Comparison of ENCODE assay signal across 8 mouse cellular contexts in the genomic region with DNA sequence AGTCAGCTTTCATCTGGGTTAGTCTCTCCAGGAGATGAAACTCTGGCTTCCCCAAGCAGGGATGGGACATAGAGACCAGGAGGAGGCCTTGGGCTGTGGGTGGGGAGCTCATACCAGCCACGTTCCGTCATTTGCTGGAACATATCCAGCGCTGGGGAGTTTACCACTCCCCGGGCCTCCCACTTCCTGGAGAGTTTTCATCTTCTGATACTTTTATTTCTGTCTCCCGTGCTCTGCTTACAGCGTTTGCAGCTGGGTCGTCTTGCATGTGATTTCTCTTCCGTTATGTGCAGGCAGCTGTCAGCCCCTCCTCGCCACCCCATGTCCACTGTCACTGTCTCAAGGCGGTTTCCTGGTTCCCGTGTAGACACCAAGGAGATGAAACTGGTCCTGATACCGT.
DNase-seq lines count a peak whose midpoint lies in the region; ATAC-seq lines count a peak whose summit lies in the region.

No protein-coding gene starts in this region.

- H3K27ac ChIP-seq in heart, embryonic 13.5 days (replicated peaks), result peak overlapping the region; percentile 87
- H3K27ac ChIP-seq in hindbrain, embryonic 10.5 days, result no peak overlapping the region

- H3K4me1 ChIP-seq in heart, embryonic 13.5 days, result peaks cover 53% of the 10 kb centered on the region
- H3K4me1 ChIP-seq in hindbrain, embryonic 10.5 days (replicated peaks), result peaks cover 30% of the 10 kb centered on the region

- H3K9me3 ChIP-seq in heart, embryonic 13.5 days, result no peaks in the 10 kb centered on the region
- H3K9me3 ChIP-seq in hindbrain, embryonic 10.5 days, result no peaks in the 10 kb centered on the region

- peak; percentile 74 for DNase-seq in Muller cell, postnatal 12 days (ENCODE audit: inconsistent ontology term)
- peak; percentile 87 for DNase-seq in adrenal gland, postnatal 10 days
- peak; percentile 86 to 88 for DNase-seq in kidney, postnatal 25 days
- peak; percentile 58 for DNase-seq in ovary, postnatal 10 days (ENCODE audit: low spot score)
- no peak for DNase-seq in hindbrain, embryonic 10.5 days (ENCODE audit: low spot score)
- no peak for DNase-seq in left cerebral cortex, adult 8-10 months (ENCODE audit: low spot score in 2 of 2)

- peak overlapping the region; percentile 33 for H3K9ac ChIP-seq in heart, embryonic 13.5 days

- peak overlapping the region; percentile 24; the same call in 1 of the 2 replicates for H3K4me3 ChIP-seq in heart, embryonic 13.5 days
- H3K4me3 ChIP-seq in hindbrain, embryonic 10.5 days, result no peak overlapping the region

- H3K27me3 ChIP-seq in heart, embryonic 13.5 days (replicated peaks), result no peaks in the 10 kb centered on the region
- H3K27me3 ChIP-seq in hindbrain, embryonic 10.5 days (ENCODE audit: insufficient read depth, poor library complexity, severe bottlenecking), result no peaks in the 10 kb centered on the region

- H3K4me2 ChIP-seq in heart, embryonic 13.5 days, result peak overlapping the region; percentile 58

- WGBS in heart, embryonic 13.5 days, result 24% methylated on average over 12 of the region's 12 CpGs
- WGBS in hindbrain, embryonic 10.5 days, result 89% methylated on average over 12 of the region's 12 CpGs

- peak; percentile 44; the same call in 1 of the 2 replicates for ATAC-seq in heart, embryonic 13.5 days (ENCODE audit: extremely low read depth, insufficient number of reproducible peaks, low FRiP score, low TSS enrichment)
- ATAC-seq in frontal cortex, adult (ENCODE audit: low TSS enrichment), result no peak

- peaks cover 79% of the 10 kb centered on the region for H3K36me3 ChIP-seq in heart, embryonic 13.5 days
- H3K36me3 ChIP-seq in hindbrain, embryonic 10.5 days, result peaks cover 74% of the 10 kb centered on the region

Comparison
In these comparisons a context has a peak if more than half of its experiments do, and no peak if none do; other contexts are left out.
1. DNase-seq: peak in Muller cell, postnatal 12 days (single experiment), adrenal gland, postnatal 10 days (single experiment), kidney, postnatal 25 days (2 of 2) and ovary, postnatal 10 days (single experiment); none in hindbrain, embryonic 10.5 days (single experiment) and left cerebral cortex, adult 8-10 months (0 of 2).